In genomic region chr7:3389444-3390412, GRCm38 (mm10) we compare ENCODE assay signal across 8 mouse cellular contexts. TPM values are rescaled to one million over a fixed set of nuclear protein-coding genes. Genes with fewer than 3 reads are reported as not detected.
A peak's percentile ranks its signal among the peaks of the same experiment; 100 is the strongest.
DNase-seq lines count a peak whose midpoint lies in the region; ATAC-seq and TF ChIP-seq lines count a peak whose summit lies in the region.

No protein-coding gene starts in this region.

- DNase-seq in gastrocnemius, adult 2 months: peak; percentile 28
- DNase-seq in gastrocnemius, postnatal 25 days: no peak
- peak; percentile 91 to 93 for DNase-seq in cerebellum, postnatal 14 days
- DNase-seq in kidney, adult 18-20 months: peak; percentile 66
- no peak for DNase-seq in adipocyte (ENCODE audit: low spot score)

- peaks cover 9% of the 10 kb centered on the region for H3K36me3 ChIP-seq in limb, embryonic 12.5 days
- H3K36me3 ChIP-seq in neural tube, embryonic 13.5 days: peaks cover 9% of the 10 kb centered on the region

- ATAC-seq in granulocyte monocyte progenitor cell, adult 5-6 weeks (replicated peaks; ENCODE audit: poor library complexity, severe bottlenecking): peak; percentile 47
- ATAC-seq in limb, embryonic 12.5 days (ENCODE audit: insufficient number of reproducible peaks, insufficient read depth, low FRiP score, low TSS enrichment, low read depth): peak; percentile 35; the same call in 1 of the 2 replicates
- ATAC-seq in neural tube, embryonic 13.5 days (ENCODE audit: low read depth): peak; percentile 74

- H3K9me3 ChIP-seq in limb, embryonic 12.5 days: no peaks in the 10 kb centered on the region
- no peaks in the 10 kb centered on the region for H3K9me3 ChIP-seq in neural tube, embryonic 13.5 days

- WGBS in limb, embryonic 12.5 days: 4% methylated on average over 15 of the region's 17 CpGs
- 2% methylated on average over 17 of the region's 17 CpGs for WGBS in neural tube, embryonic 13.5 days

- H3K27ac ChIP-seq in gastrocnemius, adult 2 months: no peak overlapping the region
- H3K27ac ChIP-seq in limb, embryonic 12.5 days: 0 out of 2 replicates have a peak overlapping the region, but pooled peaks have one; percentile 17
- H3K27ac ChIP-seq in neural tube, embryonic 13.5 days (replicated peaks): no peak overlapping the region

- peaks cover 28% of the 10 kb centered on the region for H3K4me1 ChIP-seq in limb, embryonic 12.5 days (replicated peaks)
- peaks cover 52% of the 10 kb centered on the region for H3K4me1 ChIP-seq in neural tube, embryonic 13.5 days (replicated peaks)

- H3K4me3 ChIP-seq in gastrocnemius, adult 2 months: no peak overlapping the region
- peak overlapping the region; percentile 41 for H3K4me3 ChIP-seq in limb, embryonic 12.5 days (replicated peaks)
- peak overlapping the region; percentile 54 for H3K4me3 ChIP-seq in neural tube, embryonic 13.5 days

- peak overlapping the region; percentile 44; the same call in 1 of the 2 replicates for H3K9ac ChIP-seq in limb, embryonic 12.5 days (replicated peaks)
- peak overlapping the region; percentile 79 for H3K9ac ChIP-seq in neural tube, embryonic 13.5 days

- intact Hi-C loops in gastrocnemius, adult 2 months (cut with DNase I): no loop called here

- no peak for TF ChIP-seq CTCF in gastrocnemius, adult 2 months (IDR thresholded peaks at IDR 0.05)

- H3K4me2 ChIP-seq in limb, embryonic 12.5 days: peak overlapping the region; percentile 72
- H3K4me2 ChIP-seq in neural tube, embryonic 13.5 days: peak overlapping the region; percentile 79

- no peaks in the 10 kb centered on the region for H3K27me3 ChIP-seq in limb, embryonic 12.5 days
- no peaks in the 10 kb centered on the region for H3K27me3 ChIP-seq in neural tube, embryonic 13.5 days

RNA-seq across cellular contexts. Expression of gene Cacng8, which starts 0.8 kb away (rescaled TPM):
- total RNA-seq in gastrocnemius, adult 2 months (2021): not detected
- not detected for total RNA-seq in gastrocnemius, postnatal 25 days (2021)
- 1.9 TPM in 1 of 2 replicates, not detected in the other for total RNA-seq in granulocyte monocyte progenitor cell, adult 5-6 weeks (2014; fragmentation: Nextera tagmentation)
- not detected in 2 replicates for total RNA-seq in granulocyte monocyte progenitor cell, adult 5-6 weeks (2017)
- polyA plus RNA-seq in limb, embryonic 12.5 days (2016; fragmentation: Nextera tagmentation; extraction: Ambion mirVana): 6.2 and 6.3 TPM in 2 replicates
- polyA plus RNA-seq in neural tube, embryonic 13.5 days (2015; fragmentation: Nextera tagmentation; extraction: Ambion mirVana): 12.1 and 12.8 TPM in 2 replicates

RNA-seq across cellular contexts. Expression of gene Cacng6, which starts 34.3 kb away (rescaled TPM):
- 100 to 1,000 TPM; 102 to 120 TPM for total RNA-seq in gastrocnemius, adult 2 months (2021)
- 100 to 1,000 TPM in 1 of 2 experiments, 10 to 100 TPM in 1; 99.3 to 101 TPM for total RNA-seq in gastrocnemius, postnatal 25 days (2021)
- not detected in 2 replicates for total RNA-seq in granulocyte monocyte progenitor cell, adult 5-6 weeks (2014; fragmentation: Nextera tagmentation)
- not detected in 2 replicates for total RNA-seq in granulocyte monocyte progenitor cell, adult 5-6 weeks (2017)
- polyA plus RNA-seq in limb, embryonic 12.5 days (2016; fragmentation: Nextera tagmentation; extraction: Ambion mirVana): 3.7 and 4.1 TPM in 2 replicates
- polyA plus RNA-seq in neural tube, embryonic 13.5 days (2015; fragmentation: Nextera tagmentation; extraction: Ambion mirVana): 0.10 and 0.69 TPM in 2 replicates

RNA-seq across cellular contexts. Expression of gene Cacng7, which starts 57.0 kb away (rescaled TPM):
- 10 to 100 TPM in 1 of 2 experiments, 1 to 10 TPM in 1; 8.4 to 16.2 TPM for total RNA-seq in gastrocnemius, adult 2 months (2021)
- 1 to 10 TPM; 6.7 to 7.7 TPM for total RNA-seq in gastrocnemius, postnatal 25 days (2021)
- total RNA-seq in granulocyte monocyte progenitor cell, adult 5-6 weeks (2014; fragmentation: Nextera tagmentation): not detected in 2 replicates
- total RNA-seq in granulocyte monocyte progenitor cell, adult 5-6 weeks (2017): not detected in 2 replicates
- 3.0 and 3.1 TPM in 2 replicates for polyA plus RNA-seq in limb, embryonic 12.5 days (2016; fragmentation: Nextera tagmentation; extraction: Ambion mirVana)
- polyA plus RNA-seq in neural tube, embryonic 13.5 days (2015; fragmentation: Nextera tagmentation; extraction: Ambion mirVana): 4.2 and 4.5 TPM in 2 replicates

Comparison
In these comparisons a context has a peak if more than half of its experiments do, and no peak if none do; other contexts are left out.
1. DNase-seq: peak in gastrocnemius, adult 2 months (single experiment), cerebellum, postnatal 14 days (2 of 2) and kidney, adult 18-20 months (single experiment); none in gastrocnemius, postnatal 25 days (single experiment) and adipocyte (single experiment).
2. RNA of gene Cacng6, which starts 34.3 kb away (total RNA-seq): 102 to 120 TPM in gastrocnemius, adult 2 months and 99.3 to 101 TPM in gastrocnemius, postnatal 25 days; not detected in granulocyte monocyte progenitor cell, adult 5-6 weeks; every median in the first group is over 100 times any median in the second.
3. RNA of gene Cacng7, which starts 57.0 kb away (total RNA-seq): 8.4 to 16.2 TPM in gastrocnemius, adult 2 months and 6.7 to 7.7 TPM in gastrocnemius, postnatal 25 days; not detected in granulocyte monocyte progenitor cell, adult 5-6 weeks; every median in the first group is over 4 times any median in the second.
4. Peak in every context shown above with its lines, with median percentiles within 50 percentile points of each other: ATAC-seq.